Mouse (Mus musculus) liver, embryonic 15.5 days (tissue): ENCODE measurements around the gene Khnyn. TPM values are rescaled to one million over a fixed set of nuclear protein-coding genes. Genes with fewer than 3 reads are reported as not detected.

ENCODE experiments used
- ATAC-seq: fragments of 200-750 bp; cut with Nextera tagmentation; 2 replicates; pipeline ENCODE4 v1.8.0; 2017; ENCODE audit warnings: moderate number of reproducible peaks, mild to moderate bottlenecking, moderate library complexity; ENCODE audit not compliant: insufficient read depth
- H3K27ac ChIP-seq: fragments of 300-500 bp; sonication (generic); replicated peaks from 2 replicates; pipeline ENCODE4 v1.5.1; 2015; ENCODE audit warnings: mild to moderate bottlenecking, inconsistent platforms
- H3K27me3 ChIP-seq: fragments of 300-500 bp; sonication (generic); 2 replicates; pipeline ENCODE4 v1.6.1; 2015; ENCODE audit warnings: mild to moderate bottlenecking, inconsistent platforms
- H3K36me3 ChIP-seq: fragments of 300-500 bp; sonication (generic); replicated peaks from 2 replicates; pipeline ENCODE4 v1.6.1; 2015; ENCODE audit warnings: moderate library complexity, mild to moderate bottlenecking, inconsistent platforms
- H3K4me1 ChIP-seq: fragments of 300-500 bp; sonication (generic); replicated peaks from 2 replicates; pipeline ENCODE4 v1.6.1; 2015; ENCODE audit warnings: inconsistent platforms
- H3K4me2 ChIP-seq: fragments of 300-500 bp; sonication (generic); 2 replicates; pipeline ENCODE4 v1.6.1; 2015; ENCODE audit warnings: moderate library complexity, mild to moderate bottlenecking, inconsistent platforms
- H3K4me3 ChIP-seq: fragments of 300-500 bp; sonication (generic); replicated peaks from 2 replicates; pipeline ENCODE4 v1.5.1; 2015; ENCODE audit warnings: mild to moderate bottlenecking, inconsistent platforms
- H3K9ac ChIP-seq: fragments of 300-500 bp; sonication (generic); 2 replicates; pipeline ENCODE4 v1.6.1; 2015; ENCODE audit warnings: moderate library complexity, mild to moderate bottlenecking, inconsistent platforms
- H3K9me3 ChIP-seq: fragments of 300-500 bp; sonication (generic); replicated peaks from 2 replicates; pipeline ENCODE4 v1.6.1; 2016; ENCODE audit warnings: inconsistent platforms
- WGBS: fragments of 180-500 bp; shearing (Covaris S2); methylation state at CpG from one replicate; pipeline ENCODE4 v1.1.7; 2015; ENCODE audit warnings: mixed read lengths; ENCODE audit not compliant: insufficient replicate concordance; 5-methylcytosine and 5-hydroxymethylcytosine counted together
- polyA plus RNA-seq: library from polyadenylated mRNA; unstranded; fragments of >200 nt; fragmentation: Nextera tagmentation; extraction: Ambion mirVana; gene quantifications from 2 replicates; pipeline ENCODE4 v1.2.1, GENCODE M21; 2015

Gene Khnyn
- polyA plus RNA-seq, 1 experiment from 2014 or later = 8.6 TPM

GRCm38 (mm10) chr14:55873714-55874683, 10.7 kb upstream of the Khnyn start:
- WGBS = 11% methylated on average over 30 of the region's 30 CpGs
- peak; percentile 47; the same call in 1 of the 2 replicates for ATAC-seq
- Histone ChIP-seq H3K4me1 (peaks cover 25% of the 10 kb centered on the region), H3K4me3 (peak overlapping the region; percentile 36), H3K4me2 (peak overlapping the region; percentile 68), H3K9ac (no peak overlapping the region), H3K27ac (no peak overlapping the region), H3K36me3 (peaks cover 11% of the 10 kb centered on the region; the same call in 1 of the 2 replicates), H3K27me3 (peaks cover 24% of the 10 kb centered on the region; the same call in 1 of the 2 replicates), H3K9me3 (no peaks in the 10 kb centered on the region)

GRCm38 (mm10) chr14:55877469-55878315, 7.1 kb upstream of the Khnyn start:
- H3K4me2 ChIP-seq = no peak overlapping the region
- no peak overlapping the region for H3K27ac ChIP-seq
- H3K4me3 ChIP-seq = no peak overlapping the region
- peaks cover 24% of the 10 kb centered on the region; the same call in 1 of the 2 replicates for H3K27me3 ChIP-seq
- H3K36me3 ChIP-seq = no peaks in the 10 kb centered on the region
- ATAC-seq = no peak
- H3K9ac ChIP-seq = no peak overlapping the region
- H3K4me1 ChIP-seq = peaks cover 32% of the 10 kb centered on the region
- H3K9me3 ChIP-seq = no peaks in the 10 kb centered on the region
- WGBS = 25% methylated on average over 14 of the region's 14 CpGs

- H3K4me3 ChIP-seq = no peak overlapping the region
- ATAC-seq = no peak
- H3K27ac ChIP-seq = no peak overlapping the region
- no peaks in the 10 kb centered on the region for H3K36me3 ChIP-seq
- peaks cover 36% of the 10 kb centered on the region for H3K4me1 ChIP-seq
- no peak overlapping the region for H3K9ac ChIP-seq
- WGBS = 16% methylated on average over 7 of the region's 7 CpGs
- H3K9me3 ChIP-seq = no peaks in the 10 kb centered on the region
- H3K4me2 ChIP-seq = no peak overlapping the region
- H3K27me3 ChIP-seq = peaks cover 24% of the 10 kb centered on the region; the same call in 1 of the 2 replicates
These were observed 6.3 kb upstream of the Khnyn start for GRCm38 (mm10) chr14:55878316-55878940.

GRCm38 (mm10) chr14:55879623-55880022, 5.1 kb upstream of the Khnyn start:
- peaks cover 38% of the 10 kb centered on the region for H3K4me1 ChIP-seq
- no peak overlapping the region for H3K4me3 ChIP-seq
- peaks cover 24% of the 10 kb centered on the region; the same call in 1 of the 2 replicates for H3K27me3 ChIP-seq
- H3K36me3 ChIP-seq = no peaks in the 10 kb centered on the region
- no peak overlapping the region for H3K27ac ChIP-seq
- H3K4me2 ChIP-seq = no peak overlapping the region
- 18% methylated on average over 1 of the region's 1 CpGs for WGBS
- ATAC-seq = no peak
- no peaks in the 10 kb centered on the region for H3K9me3 ChIP-seq
- H3K9ac ChIP-seq = no peak overlapping the region

GRCm38 (mm10) chr14:55880982-55881381, 3.8 kb upstream of the Khnyn start:
- H3K27me3 ChIP-seq = peaks cover 16% of the 10 kb centered on the region; the same call in 1 of the 2 replicates
- peaks cover 47% of the 10 kb centered on the region for H3K4me1 ChIP-seq
- no peak overlapping the region for H3K27ac ChIP-seq
- ATAC-seq = no peak
- peaks cover under 1% of the 10 kb centered on the region; the same call in 1 of the 2 replicates for H3K36me3 ChIP-seq
- H3K4me2 ChIP-seq = no peak overlapping the region
- no peaks in the 10 kb centered on the region for H3K9me3 ChIP-seq
- no peak overlapping the region for H3K9ac ChIP-seq
- WGBS = 45% methylated on average over 8 of the region's 8 CpGs
- no peak overlapping the region for H3K4me3 ChIP-seq

DNA sequence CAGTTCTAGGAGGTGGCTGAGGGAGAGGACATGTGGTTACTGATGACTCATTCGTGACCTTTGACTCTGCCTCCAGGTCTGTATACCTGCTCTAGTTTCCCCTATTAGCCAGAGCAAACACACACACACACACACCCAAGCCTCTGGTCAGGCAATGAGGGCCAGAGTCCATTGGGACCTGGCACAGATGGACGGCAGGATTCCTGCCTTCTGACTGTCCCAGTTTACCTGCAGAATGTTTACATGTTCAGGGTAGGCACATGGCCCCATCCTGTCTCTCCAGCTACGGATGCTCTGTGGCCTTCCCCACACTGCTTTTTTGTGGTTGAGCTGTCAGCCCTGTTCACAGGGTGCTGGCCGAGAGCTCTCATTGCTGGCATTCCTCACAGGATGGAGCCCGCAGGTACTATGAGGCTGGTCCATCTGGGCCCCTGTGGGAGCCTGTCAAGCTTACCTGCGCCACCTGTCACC, 2.5 kb upstream of the Khnyn start:
- no peak overlapping the region for H3K9ac ChIP-seq
- 39% methylated on average over 6 of the region's 6 CpGs for whole genome bisulfite sequencing
- H3K4me2 ChIP-seq = peak overlapping the region; percentile 29
- no peak overlapping the region for H3K4me3 ChIP-seq
- peaks cover 14% of the 10 kb centered on the region; the same call in 1 of the 2 replicates for H3K27me3 ChIP-seq
- H3K27ac ChIP-seq = peak overlapping the region; percentile 75
- no peaks in the 10 kb centered on the region for H3K9me3 ChIP-seq
- peak; percentile 57 for ATAC-seq
- H3K4me1 ChIP-seq = peaks cover 60% of the 10 kb centered on the region
- H3K36me3 ChIP-seq = peaks cover 13% of the 10 kb centered on the region

DNA sequence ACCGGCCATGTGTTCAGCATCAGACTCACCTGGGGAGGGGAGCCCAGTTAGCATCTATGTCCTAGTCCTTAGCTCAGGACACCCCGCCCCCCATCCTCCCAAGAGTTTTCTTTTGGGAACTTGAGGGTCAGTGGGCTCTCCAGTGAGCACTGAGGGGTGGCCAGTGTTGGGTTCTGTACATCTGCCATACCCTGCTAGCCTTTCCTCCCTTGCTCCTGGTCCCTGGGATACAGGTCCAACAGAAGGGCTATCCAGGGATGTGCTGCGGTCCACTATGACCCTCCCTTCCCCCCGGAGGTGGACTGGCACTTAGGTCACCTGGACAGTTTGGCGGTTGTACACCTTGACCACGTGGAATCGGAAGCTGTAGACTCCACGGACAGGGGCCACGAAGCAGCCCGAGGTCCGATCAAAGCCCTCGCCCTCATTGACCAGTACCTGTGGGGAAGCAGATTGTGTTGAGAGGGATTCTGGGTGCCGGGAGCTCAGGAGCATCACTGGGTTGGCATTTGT, 1.5 kb upstream of the Khnyn start:
- no peak for ATAC-seq
- H3K27me3 ChIP-seq = 0 out of 2 replicates have a peak, but pooled peaks cover 5% of the 10 kb centered on the region
- peaks cover 54% of the 10 kb centered on the region for H3K4me1 ChIP-seq
- H3K4me2 ChIP-seq = no peak overlapping the region
- no peak overlapping the region for H3K9ac ChIP-seq
- no peak overlapping the region for H3K4me3 ChIP-seq
- WGBS = 77% methylated on average over 13 of the region's 13 CpGs
- peaks cover 23% of the 10 kb centered on the region for H3K36me3 ChIP-seq
- H3K27ac ChIP-seq = peak overlapping the region; percentile 75
- H3K9me3 ChIP-seq = no peaks in the 10 kb centered on the region

- Histone ChIP-seq H3K4me3 (no peak overlapping the region), H3K36me3 (peaks cover 28% of the 10 kb centered on the region), H3K27ac (peak overlapping the region; percentile 93; the same call in 1 of the 2 replicates), H3K27me3 (0 out of 2 replicates have a peak, but pooled peaks cover under 1% of the 10 kb centered on the region), H3K4me1 (peaks cover 51% of the 10 kb centered on the region), H3K9me3 (no peaks in the 10 kb centered on the region), H3K9ac (no peak overlapping the region), H3K4me2 (no peak overlapping the region)
- no peak for ATAC-seq
- WGBS = 78% methylated on average over 12 of the region's 12 CpGs
These were observed 1.1 kb upstream of the Khnyn start for GRCm38 (mm10) chr14:55883663-55884062.

GRCm38 (mm10) chr14:55884166-55884565, 581 bp upstream of the Khnyn start, which contains the start of gene Cbln3:
Gene Cbln3 (minus strand): TSS chr14:55884392.
- 41% methylated on average over 4 of the region's 4 CpGs for WGBS
- peaks cover 33% of the 10 kb centered on the region for H3K36me3 ChIP-seq
- H3K4me2 ChIP-seq = peak within 1 kb of the TSS; percentile 78
- no peaks in the 10 kb centered on the region for H3K27me3 ChIP-seq
- peak within 1 kb of the TSS; percentile 85 for H3K4me3 ChIP-seq
- no peaks in the 10 kb centered on the region for H3K9me3 ChIP-seq
- ATAC-seq = no peak
- peak within 1 kb of the TSS; percentile 95 for H3K9ac ChIP-seq
- H3K27ac ChIP-seq = peak within 1 kb of the TSS; percentile 93
- peaks cover 51% of the 10 kb centered on the region for H3K4me1 ChIP-seq

GRCm38 (mm10) chr14:55885114-55885790, 505 bp downstream of the Khnyn start:
- under 1% methylated on average over 29 of the region's 30 CpGs for WGBS
- peak overlapping the region; percentile 78 for H3K4me2 ChIP-seq
- peak overlapping the region; percentile 95 for H3K9ac ChIP-seq
- H3K27me3 ChIP-seq = no peaks in the 10 kb centered on the region
- peaks cover 48% of the 10 kb centered on the region for H3K4me1 ChIP-seq
- ATAC-seq = peak; percentile 30
- peaks cover 43% of the 10 kb centered on the region for H3K36me3 ChIP-seq
- peak overlapping the region; percentile 85 for H3K4me3 ChIP-seq
- peak overlapping the region; percentile 93 for H3K27ac ChIP-seq
- H3K9me3 ChIP-seq = no peaks in the 10 kb centered on the region
